Mouse (Mus musculus) ES-Bruce4 (cell line): ENCODE data around the gene Olfr1054.

Experiments used
- CTCF ChIP-seq: IDR thresholded peaks from one replicate; pipeline ENCODE4 v1.8.1; 2011; ENCODE audit warnings: low read depth, low read length
- EP300 ChIP-seq: IDR thresholded peaks from 2 replicates; pipeline ENCODE4 v1.6.1; 2011; ENCODE audit warnings: low read depth, low read length; ENCODE audit not compliant: insufficient read depth
- POLR2A ChIP-seq: IDR thresholded peaks from one replicate; pipeline ENCODE4 v1.8.1; 2011; ENCODE audit warnings: low read length; ENCODE audit not compliant: insufficient read depth

DNA sequence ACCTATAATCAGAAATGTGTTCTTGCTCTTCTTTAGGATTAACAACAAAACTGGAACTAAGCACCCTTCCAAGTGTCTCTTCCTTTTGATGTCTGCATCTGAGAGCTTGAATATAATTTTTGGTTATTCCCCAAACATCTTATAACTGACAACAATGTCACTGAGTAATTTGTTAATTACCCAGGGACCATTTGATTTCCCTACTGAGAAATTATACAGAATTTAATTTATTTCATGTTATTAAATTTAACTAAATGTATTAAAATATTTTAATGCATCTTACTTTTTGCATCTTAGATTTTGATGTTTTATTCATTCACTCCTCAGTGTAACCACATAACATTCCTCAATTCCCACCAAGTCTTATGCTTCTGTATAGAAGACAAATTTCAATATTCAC is 27.1 kb upstream of the Olfr1054 start, which contains the start of gene Olfr1056:
- TF ChIP-seq POLR2A = no peak
- TF ChIP-seq CTCF = no peak
- no peak for TF ChIP-seq EP300
